Mouse (Mus musculus): ENCODE measurements around the gene Gm5244. TPM values are rescaled to one million over a fixed set of nuclear protein-coding genes. Genes with fewer than 3 reads are reported as not detected.

Gene Gm5244
- not detected for total RNA-seq (2021)
- long read RNA-seq, experiment 1 = 0 reads
- long read RNA-seq, experiment 2 = 0 reads

DNA sequence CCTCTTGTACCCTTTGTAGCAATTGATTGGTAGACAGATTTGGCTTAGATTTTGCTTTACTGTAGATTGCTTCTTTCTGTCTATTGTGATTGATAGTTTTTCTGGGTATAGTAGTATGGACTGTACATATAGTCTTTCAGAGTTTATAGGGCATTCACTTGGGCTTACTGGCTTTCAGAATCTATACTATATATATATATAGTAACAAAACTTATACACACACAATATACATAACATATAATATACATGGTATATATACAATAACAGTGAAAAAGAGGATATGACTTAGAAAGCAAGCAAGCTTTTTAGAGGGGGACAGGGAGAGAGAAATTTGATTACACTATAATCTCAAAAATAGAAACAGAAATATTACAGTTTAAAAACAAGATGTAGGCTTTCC lies at the start of gene Gm5244:
Gm5244 (plus strand) TSS at position 301 of the 400 bp plus-strand sequence.
- no peak for DNase-seq
- intact Hi-C loops (cut with DNase I; ENCODE audit: low total_unique reads) = no loop called here

DNA sequence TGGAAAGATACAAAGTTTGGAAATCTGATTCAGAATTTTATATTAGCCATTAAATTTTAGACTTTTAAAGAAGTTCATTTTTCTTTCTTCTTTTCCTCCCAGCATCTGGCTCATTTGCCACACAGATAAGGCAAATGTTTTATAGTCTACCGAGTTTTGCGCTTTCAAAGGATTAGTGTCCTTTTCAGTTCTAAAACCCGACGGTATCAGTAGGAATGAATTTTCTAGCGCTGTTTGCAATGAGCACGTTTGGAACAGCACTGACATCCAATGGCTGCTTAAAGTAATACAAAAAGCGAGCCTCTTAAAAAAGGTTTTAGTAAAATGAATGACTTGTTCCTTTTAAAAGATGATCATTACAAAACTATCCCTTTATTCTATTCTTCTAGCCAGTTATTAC lies 49.4 kb upstream of the Gm5244 start:
- no peak for DNase-seq
- intact Hi-C loops (cut with DNase I; ENCODE audit: low total_unique reads) = no loop called here

DNA sequence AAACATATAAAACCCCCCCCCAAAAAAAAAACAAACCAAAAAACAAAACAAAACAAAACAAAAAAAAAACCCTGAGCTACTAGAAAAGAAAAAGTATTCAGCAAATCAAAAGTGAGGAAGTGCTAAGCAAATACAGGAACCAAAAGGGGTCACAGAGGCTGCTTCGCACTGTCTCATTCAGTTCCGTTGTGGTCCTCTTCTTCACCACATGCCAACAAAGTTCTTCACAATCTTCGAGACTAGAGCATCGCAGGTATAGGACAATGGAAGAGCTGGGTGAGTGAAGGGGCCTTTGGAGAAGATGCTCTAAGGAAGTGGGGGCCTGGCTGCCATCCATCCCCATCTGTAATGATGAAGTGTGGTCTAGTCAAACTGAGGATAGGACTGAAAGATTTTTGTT lies 48.1 kb upstream of the Gm5244 start:
- no peak for DNase-seq
- intact Hi-C loops (cut with DNase I; ENCODE audit: low total_unique reads) = no loop called here

DNA sequence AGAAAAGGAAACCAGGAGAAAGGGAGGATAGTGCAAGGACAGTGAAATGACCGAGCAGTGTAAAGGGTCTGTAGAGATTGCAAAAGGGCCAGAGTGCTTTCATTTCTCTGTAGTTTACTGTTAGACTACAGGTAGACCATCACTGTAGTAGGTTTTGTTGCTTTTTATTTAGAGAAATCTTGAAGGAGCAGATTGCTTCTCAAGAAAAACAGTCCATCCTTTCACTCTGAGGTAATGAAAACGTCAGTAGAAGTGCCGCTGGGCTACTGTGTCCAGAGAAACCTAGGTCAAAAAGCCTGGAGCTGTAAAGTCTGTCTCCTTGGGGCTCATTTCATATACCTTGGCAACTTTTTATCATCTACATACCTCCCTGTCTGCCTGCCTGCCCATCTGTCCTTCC lies 47.4 kb upstream of the Gm5244 start:
- intact Hi-C loops (cut with DNase I; ENCODE audit: low total_unique reads) = no loop called here
- no peak for DNase-seq

DNA sequence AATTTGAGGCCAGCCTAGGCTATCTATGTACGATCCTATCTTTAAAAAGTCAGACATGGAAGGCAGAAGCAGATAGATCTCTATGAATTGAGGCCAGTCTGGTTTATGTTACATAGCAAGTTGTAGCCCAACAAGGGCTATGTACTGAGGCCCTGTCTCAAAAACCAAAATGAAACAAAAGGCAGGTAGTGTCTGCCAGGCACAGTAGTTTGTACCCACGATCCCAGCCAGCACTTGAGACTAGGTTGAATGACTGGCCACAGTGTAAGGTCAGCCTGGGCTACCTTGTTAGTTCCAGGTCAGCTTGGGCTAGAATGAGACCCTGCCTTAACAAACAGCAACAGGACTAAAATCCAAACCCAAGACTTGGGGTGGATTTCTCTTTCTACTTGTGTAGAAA lies 45.9 kb upstream of the Gm5244 start:
- intact Hi-C loops (cut with DNase I; ENCODE audit: low total_unique reads) = loop anchor here (10.0 kb wide), 2 partner anchors 76 to 206 kb away; partner anchors contain the start of gene Gm4952
- DNase-seq = no peak

DNA sequence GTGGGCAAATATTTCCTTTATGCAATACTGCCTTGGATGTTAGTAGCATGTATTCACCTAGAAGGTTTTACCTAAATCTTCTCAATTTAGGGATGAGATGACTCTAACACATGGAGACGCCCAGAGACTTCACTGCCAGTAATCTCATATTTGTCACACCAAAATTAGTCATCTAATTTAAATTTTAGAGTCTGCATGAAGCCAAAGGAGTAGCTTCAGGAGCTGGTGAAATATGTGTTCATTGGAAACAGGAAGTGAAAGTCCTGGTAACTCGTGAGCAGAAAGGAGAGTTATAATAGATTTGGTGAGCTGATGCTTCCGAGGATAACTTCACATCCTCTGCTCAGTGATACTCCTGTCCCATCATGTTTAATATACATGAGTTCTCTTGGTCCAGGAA lies 45.4 kb upstream of the Gm5244 start:
- intact Hi-C loops (cut with DNase I; ENCODE audit: low total_unique reads) = loop anchor here (10.0 kb wide), 2 partner anchors 76 to 206 kb away; partner anchors contain the start of gene Gm4952
- DNase-seq = no peak

- DNase-seq = no peak
- intact Hi-C loops (cut with DNase I; ENCODE audit: low total_unique reads) = loop anchor here (10.0 kb wide), 2 partner anchors 78 to 208 kb away; partner anchors contain the start of gene Gm4952
These were observed 43.7 kb upstream of the Gm5244 start for GRCm38 (mm10) chr19:12802830-12803229.

GRCm38 (mm10) chr19:12804237-12804636 lies 42.2 kb upstream of the Gm5244 start:
- DNase-seq = no peak
- intact Hi-C loops (cut with DNase I; ENCODE audit: low total_unique reads) = loop anchor here (10.0 kb wide), 2 partner anchors 79 to 209 kb away; partner anchors contain the start of gene Gm4952

DNA sequence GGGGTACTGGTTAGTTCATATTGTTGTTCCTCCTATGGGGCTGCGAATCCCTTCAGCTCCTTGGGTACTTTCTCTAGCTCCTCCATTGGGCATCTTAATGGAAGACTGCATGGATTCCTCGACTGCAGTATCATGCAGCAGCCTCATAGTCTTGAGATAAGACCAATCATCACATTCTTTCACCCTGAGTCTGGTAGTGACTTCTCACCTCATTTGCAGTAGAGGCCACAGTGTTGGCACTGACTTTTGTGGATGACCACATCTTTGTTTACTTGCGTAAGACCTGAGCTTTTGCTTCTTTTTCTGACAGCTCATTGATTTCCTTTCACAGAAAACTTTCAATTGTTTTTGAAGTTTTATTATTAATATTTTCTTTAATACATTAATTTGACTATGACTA lies 40.8 kb upstream of the Gm5244 start:
- intact Hi-C loops (cut with DNase I; ENCODE audit: low total_unique reads) = loop anchor here (10.0 kb wide), 2 partner anchors 81 to 211 kb away; partner anchors contain the start of gene Gm4952
- DNase-seq = no peak

DNA sequence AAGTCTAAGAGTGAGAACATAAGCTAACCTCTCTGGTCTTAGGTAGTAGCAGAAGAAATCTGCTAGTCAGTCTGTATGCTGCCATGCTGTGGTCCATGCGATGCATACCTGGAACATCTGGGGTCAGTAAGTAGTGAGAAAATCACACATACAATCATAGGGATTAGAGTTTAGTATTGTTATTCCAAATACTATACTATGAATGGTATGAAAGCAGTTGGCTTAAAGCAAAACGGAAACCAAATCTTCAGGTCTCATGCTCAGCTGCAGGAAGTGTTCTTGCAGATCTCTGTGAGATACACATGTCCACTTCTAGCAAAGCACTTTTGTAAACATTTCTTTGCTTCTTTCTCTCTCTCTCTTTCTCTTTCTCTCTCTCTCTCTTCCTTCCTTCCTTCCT lies 40.3 kb upstream of the Gm5244 start:
- intact Hi-C loops (cut with DNase I; ENCODE audit: low total_unique reads) = loop anchor here (10.0 kb wide), 2 partner anchors 81 to 211 kb away; partner anchors contain the start of gene Gm4952
- no peak for DNase-seq

GRCm38 (mm10) chr19:12812644-12813364 lies 33.7 kb upstream of the Gm5244 start:
- intact Hi-C loops (cut with DNase I; ENCODE audit: low total_unique reads) = no loop called here
- no peak for DNase-seq

GRCm38 (mm10) chr19:12813883-12814282 lies 32.6 kb upstream of the Gm5244 start:
- intact Hi-C loops (cut with DNase I; ENCODE audit: low total_unique reads) = no loop called here
- DNase-seq = no peak

DNA sequence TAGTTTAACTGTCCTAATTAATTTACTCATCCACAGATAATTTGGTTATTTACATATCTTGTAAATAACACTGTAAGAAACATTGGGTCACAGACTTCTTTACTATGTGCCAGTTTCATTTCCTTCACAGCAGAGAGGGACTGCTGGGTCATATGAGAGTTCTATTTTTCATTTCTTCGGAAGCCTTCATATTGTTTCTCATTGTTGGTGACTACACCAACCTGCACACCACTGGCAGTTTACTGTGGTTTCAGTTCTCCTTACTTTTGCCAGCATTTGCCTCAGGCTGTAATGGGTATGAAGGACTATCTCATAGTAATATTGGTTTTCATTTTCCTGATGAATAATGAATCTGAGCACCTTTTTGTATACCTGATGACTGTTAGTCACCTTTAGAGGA lies 28.0 kb upstream of the Gm5244 start:
- no peak for DNase-seq
- intact Hi-C loops (cut with DNase I; ENCODE audit: low total_unique reads) = no loop called here

- intact Hi-C loops (cut with DNase I; ENCODE audit: low total_unique reads) = loop anchor here (5.0 kb wide), 1 partner anchor 93 kb away; no protein-coding TSS in a partner anchor
- no peak for DNase-seq
These were observed 26.1 kb upstream of the Gm5244 start for GRCm38 (mm10) chr19:12820383-12820782.

GRCm38 (mm10) chr19:12824549-12824948 lies 21.9 kb upstream of the Gm5244 start:
- DNase-seq = no peak
- intact Hi-C loops (cut with DNase I; ENCODE audit: low total_unique reads) = loop anchor here (5.0 kb wide), 1 partner anchor 97 kb away; no protein-coding TSS in a partner anchor

DNA sequence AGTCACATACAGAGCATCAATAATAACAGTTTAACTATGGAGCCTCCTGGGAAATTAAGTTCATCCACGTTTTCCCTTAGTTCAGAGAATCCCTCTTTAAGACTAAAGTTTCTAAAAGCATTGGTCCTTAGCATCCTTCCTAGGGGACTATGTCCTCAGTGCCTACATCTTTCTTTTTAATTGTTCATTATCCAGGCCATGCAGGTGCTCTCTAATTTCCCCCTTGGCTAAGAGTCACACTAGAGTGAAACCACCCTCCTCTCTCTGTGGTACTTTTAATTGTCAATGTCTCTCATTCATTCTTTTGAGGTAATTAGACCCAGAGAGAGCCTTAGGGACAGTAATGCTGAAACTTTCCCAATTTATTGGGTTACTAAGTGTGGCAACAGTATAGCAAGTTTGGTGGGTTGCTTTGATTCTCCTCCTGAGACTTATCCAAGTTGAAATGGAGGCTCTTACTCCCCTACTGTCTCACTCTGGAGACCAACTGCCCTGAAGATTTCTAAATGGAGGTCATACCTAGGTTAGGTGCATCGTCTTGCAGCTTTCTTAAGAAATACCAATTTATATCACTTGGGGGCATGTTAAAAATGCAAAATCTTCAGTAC lies 15.6 kb upstream of the Gm5244 start:
- no peak for DNase-seq
- intact Hi-C loops (cut with DNase I; ENCODE audit: low total_unique reads) = no loop called here

GRCm38 (mm10) chr19:12831559-12831958 lies 14.9 kb upstream of the Gm5244 start:
- intact Hi-C loops (cut with DNase I; ENCODE audit: low total_unique reads) = no loop called here
- DNase-seq = no peak

DNA sequence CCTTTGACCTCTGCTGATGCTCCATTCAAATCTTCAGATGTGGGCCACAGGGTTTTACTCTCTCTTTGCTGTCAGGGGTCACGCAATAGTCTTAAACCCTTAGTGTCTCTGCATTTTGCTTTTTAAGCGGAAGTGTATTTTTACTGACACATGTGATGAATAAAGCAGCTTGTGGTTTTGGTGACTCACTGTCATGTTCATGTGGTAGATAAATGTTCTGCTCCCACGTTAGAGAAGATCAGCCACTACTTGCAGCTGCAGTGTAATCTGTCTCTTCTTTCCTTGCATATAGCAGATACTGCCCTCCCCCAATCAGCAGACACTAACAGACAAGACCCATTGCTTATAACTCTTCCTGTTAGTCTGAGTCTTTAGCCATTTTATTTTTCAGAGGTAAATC lies 12.9 kb upstream of the Gm5244 start:
- intact Hi-C loops (cut with DNase I; ENCODE audit: low total_unique reads) = no loop called here
- no peak for DNase-seq

DNA sequence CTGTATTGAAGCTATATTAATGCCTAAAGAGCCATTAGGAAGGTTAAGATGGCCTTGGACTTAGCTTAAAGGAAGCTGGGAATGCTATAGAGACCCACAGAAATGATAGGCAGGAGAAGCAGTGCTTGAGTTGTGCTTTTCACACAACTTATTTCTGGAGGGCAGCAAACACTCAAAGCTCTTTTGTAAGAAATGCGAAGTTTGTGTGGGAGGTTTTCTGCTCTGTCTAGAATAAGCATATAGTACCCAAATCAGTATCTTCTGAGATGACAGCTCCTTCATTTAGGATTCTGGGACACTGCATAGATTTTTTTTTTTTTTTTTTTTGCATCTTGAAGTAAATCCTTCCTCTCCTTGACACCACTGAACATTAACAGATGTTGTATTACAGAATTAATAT lies 8.0 kb upstream of the Gm5244 start:
- intact Hi-C loops (cut with DNase I; ENCODE audit: low total_unique reads) = no loop called here
- DNase-seq = no peak

DNA sequence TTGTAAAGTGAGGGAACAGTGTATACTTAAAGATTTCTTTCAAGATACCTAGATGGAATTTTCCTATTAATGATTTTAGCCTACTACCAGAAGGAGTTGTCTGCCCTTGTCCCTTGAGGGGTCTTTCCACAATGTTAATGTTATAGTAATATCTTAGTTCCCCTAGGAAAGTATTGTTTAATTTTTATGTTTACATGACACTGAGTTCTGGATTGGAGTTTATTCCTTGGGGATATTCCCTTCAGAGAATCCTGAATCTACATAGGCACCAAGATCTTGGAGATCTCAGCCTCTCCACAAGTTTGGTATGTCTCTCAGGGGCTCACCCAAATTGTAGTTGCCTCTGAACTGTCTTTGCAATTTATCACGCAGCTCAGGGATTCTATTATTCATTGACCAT lies 10.5 kb downstream of the Gm5244 start, which contains the start of gene Olfr1444:
Olfr1444 (plus strand) TSS at position 301 of the 400 bp plus-strand sequence.
- intact Hi-C loops (cut with DNase I; ENCODE audit: low total_unique reads) = no loop called here
- DNase-seq = no peak

DNA sequence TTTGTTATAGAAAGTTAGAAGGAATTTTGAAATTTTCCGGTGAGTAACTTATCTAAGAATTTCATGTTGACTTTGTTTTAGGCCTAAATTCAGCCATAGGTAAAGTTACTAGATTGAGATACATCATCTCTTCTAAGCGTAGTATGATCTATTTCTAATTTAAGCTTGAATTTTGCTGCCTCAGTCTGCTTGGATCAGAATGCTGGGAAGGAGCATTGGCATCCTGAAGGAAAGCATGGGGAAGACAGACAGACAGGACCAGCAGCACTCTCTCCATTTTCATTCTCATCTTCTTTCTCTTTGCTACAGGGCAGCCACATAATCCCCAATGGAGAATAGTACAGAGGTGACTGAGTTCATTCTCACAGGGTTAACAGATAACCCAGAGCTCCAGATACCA lies 37.1 kb downstream of the Gm5244 start, which contains the start of gene Olfr1445:
Olfr1445 (plus strand) TSS at position 301 of the 400 bp plus-strand sequence.
- intact Hi-C loops (cut with DNase I; ENCODE audit: low total_unique reads) = no loop called here

More for the DNA sequence above, 37.1 kb downstream of the Gm5244 start, which contains the start of gene Olfr1445:
- no peak for DNase-seq

Data from gastrocnemius, postnatal 14 days (tissue).